Mouse (Mus musculus): ENCODE results near the gene Myo1d. TPM values are rescaled to one million over a fixed set of nuclear protein-coding genes. Genes with fewer than 3 reads are reported as not detected.
A peak's percentile ranks its signal among the peaks of the same experiment; 100 is the strongest.

The Myo1d gene
- polyA plus RNA-seq, 1 experiment from 2014 or later = 26.4 TPM

DNA sequence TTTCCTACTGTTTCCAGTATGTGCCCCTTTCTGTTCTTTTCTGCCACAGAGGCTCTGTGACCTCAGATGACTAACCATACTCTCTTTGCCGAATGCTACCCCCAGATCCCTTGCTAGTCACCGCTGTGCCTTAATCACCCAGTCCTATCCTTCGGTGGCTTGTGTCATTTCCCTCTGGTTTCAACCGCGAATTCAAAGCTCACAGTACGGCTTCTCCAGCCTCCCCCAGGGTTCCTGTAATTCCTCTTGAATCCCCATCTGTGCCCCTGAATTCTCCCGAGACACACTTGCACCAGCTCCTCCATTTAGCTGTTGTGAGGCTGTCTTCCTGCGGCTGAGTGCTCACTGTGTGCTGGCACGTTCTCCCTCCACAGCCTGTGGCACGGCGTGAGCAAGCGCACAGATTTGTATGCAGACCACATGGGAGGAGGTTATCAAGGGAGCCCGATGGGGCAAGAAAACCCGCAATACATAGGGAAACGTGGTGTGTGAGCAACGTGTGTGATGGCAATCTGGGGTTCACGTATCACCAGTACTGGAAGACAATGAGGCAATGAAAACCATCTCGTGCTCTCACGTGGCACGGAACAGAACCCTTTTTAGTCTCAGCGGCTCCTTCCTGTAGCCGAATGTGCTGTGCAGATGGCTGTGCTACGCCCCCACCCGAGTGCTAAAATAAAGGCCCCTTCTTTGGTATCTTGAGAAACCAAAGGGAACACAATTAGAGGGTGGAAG is 177.0 kb downstream of the Myo1d start:
- Histone ChIP-seq H3K27ac (ENCODE audit: low read length) (no peak overlapping the region), H3K4me2 (replicated peaks; ENCODE audit: low read depth, low read length) (no peak overlapping the region), H3K4me1 (ENCODE audit: insufficient read depth, low read depth, low read length) (no peaks in the 10 kb centered on the region), H3K9me3 (ENCODE audit: low read length) (no peaks in the 10 kb centered on the region), H3K9ac (replicated peaks; ENCODE audit: low read depth) (no peak overlapping the region), H3K4me3 (ENCODE audit: low read depth, low read length) (no peak overlapping the region), H3K36me3 (ENCODE audit: insufficient read depth, low read length) (no peaks in the 10 kb centered on the region; the same call in 1 of the 2 replicates), H3K27me3 (replicated peaks; ENCODE audit: insufficient read depth, low read length) (0 out of 2 replicates have a peak, but pooled peaks cover 4% of the 10 kb centered on the region)
- TF ChIP-seq EP300 (IDR thresholded peaks at IDR 0.05) (no peak), CTCF (IDR thresholded peaks at IDR 0.05) (no peak; the same call in 1 of the 2 replicates)
- 13% methylated on average over 24 of the region's 24 CpGs for WGBS
- no peak for ATAC-seq
- no peak for DNase-seq (ENCODE audit: low spot score)

GRCm38 (mm10) chr11:80602041-80602458 is 177.8 kb downstream of the Myo1d start:
- H3K4me2 ChIP-seq (replicated peaks; ENCODE audit: low read depth, low read length) = no peak overlapping the region

GRCm38 (mm10) chr11:80601040-80601864 is 178.6 kb downstream of the Myo1d start:
- no peaks in the 10 kb centered on the region for H3K4me1 ChIP-seq (ENCODE audit: insufficient read depth, low read depth, low read length)
- H3K27me3 ChIP-seq (replicated peaks; ENCODE audit: insufficient read depth, low read length) = 0 out of 2 replicates have a peak, but pooled peaks cover 4% of the 10 kb centered on the region
- no peak overlapping the region for H3K4me2 ChIP-seq (replicated peaks; ENCODE audit: low read depth, low read length)
- peak; percentile 26; the same call in 1 of the 2 replicates for ATAC-seq
- H3K36me3 ChIP-seq (ENCODE audit: insufficient read depth, low read length) = no peaks in the 10 kb centered on the region; the same call in 1 of the 2 replicates
- H3K4me3 ChIP-seq (ENCODE audit: low read depth, low read length) = no peak overlapping the region
- H3K27ac ChIP-seq (ENCODE audit: low read length) = no peak overlapping the region
- no peaks in the 10 kb centered on the region for H3K9me3 ChIP-seq (ENCODE audit: low read length)
- no peak for DNase-seq (ENCODE audit: low spot score)
- WGBS = 59% methylated on average over 20 of the region's 20 CpGs
- no peak overlapping the region for H3K9ac ChIP-seq (replicated peaks; ENCODE audit: low read depth)
- no peak for TF ChIP-seq CTCF (IDR thresholded peaks at IDR 0.05)
- no peak; the same call in 1 of the 2 replicates for TF ChIP-seq EP300 (IDR thresholded peaks at IDR 0.05)

More at GRCm38 (mm10) chr11:80602041-80602458, 177.8 kb downstream of the Myo1d start:
- peak; percentile 70 for TF ChIP-seq CTCF (IDR thresholded peaks at IDR 0.05)
- no peak for TF ChIP-seq EP300 (IDR thresholded peaks at IDR 0.05)
- ATAC-seq = no peak
- Histone ChIP-seq H3K9ac (replicated peaks; ENCODE audit: low read depth) (no peak overlapping the region), H3K36me3 (ENCODE audit: insufficient read depth, low read length) (no peaks in the 10 kb centered on the region; the same call in 1 of the 2 replicates), H3K4me3 (ENCODE audit: low read depth, low read length) (no peak overlapping the region), H3K27me3 (replicated peaks; ENCODE audit: insufficient read depth, low read length) (0 out of 2 replicates have a peak, but pooled peaks cover 4% of the 10 kb centered on the region), H3K9me3 (ENCODE audit: low read length) (no peaks in the 10 kb centered on the region), H3K27ac (ENCODE audit: low read length) (no peak overlapping the region), H3K4me1 (ENCODE audit: insufficient read depth, low read depth, low read length) (no peaks in the 10 kb centered on the region)
- WGBS = 26% methylated on average over 8 of the region's 8 CpGs
- peak; percentile 7 for DNase-seq (ENCODE audit: low spot score)

- H3K9me3 ChIP-seq (ENCODE audit: low read length) = no peaks in the 10 kb centered on the region
- H3K4me2 ChIP-seq (replicated peaks; ENCODE audit: low read depth, low read length) = no peak overlapping the region
- peaks cover 14% of the 10 kb centered on the region for H3K36me3 ChIP-seq (ENCODE audit: insufficient read depth, low read length)
- ATAC-seq = no peak
- H3K4me1 ChIP-seq (ENCODE audit: insufficient read depth, low read depth, low read length) = no peaks in the 10 kb centered on the region
- H3K9ac ChIP-seq (replicated peaks; ENCODE audit: low read depth) = no peak overlapping the region
- 68% methylated on average over 1 of the region's 1 CpGs for WGBS
- H3K4me3 ChIP-seq (ENCODE audit: low read depth, low read length) = no peak overlapping the region
- H3K27ac ChIP-seq (ENCODE audit: low read length) = no peak overlapping the region
- no peak for DNase-seq (ENCODE audit: low spot score)
- TF ChIP-seq CTCF (IDR thresholded peaks at IDR 0.05) = no peak
- TF ChIP-seq EP300 (IDR thresholded peaks at IDR 0.05) = no peak
- H3K27me3 ChIP-seq (replicated peaks; ENCODE audit: insufficient read depth, low read length) = no peaks in the 10 kb centered on the region
These were observed 184.3 kb downstream of the Myo1d start for GRCm38 (mm10) chr11:80595482-80595881.

- ATAC-seq (no peak), DNase-seq (ENCODE audit: low spot score) (no peak)
- no peak overlapping the region for H3K4me3 ChIP-seq (ENCODE audit: low read depth, low read length)
- H3K4me2 ChIP-seq (replicated peaks; ENCODE audit: low read depth, low read length) = no peak overlapping the region
- no peaks in the 10 kb centered on the region for H3K4me1 ChIP-seq (ENCODE audit: insufficient read depth, low read depth, low read length)
- peaks cover 21% of the 10 kb centered on the region for H3K36me3 ChIP-seq (ENCODE audit: insufficient read depth, low read length)
- H3K9me3 ChIP-seq (ENCODE audit: low read length) = no peaks in the 10 kb centered on the region
- no peaks in the 10 kb centered on the region for H3K27me3 ChIP-seq (replicated peaks; ENCODE audit: insufficient read depth, low read length)
- H3K9ac ChIP-seq (replicated peaks; ENCODE audit: low read depth) = no peak overlapping the region
- no peak for TF ChIP-seq CTCF (IDR thresholded peaks at IDR 0.05)
- no peak for TF ChIP-seq EP300 (IDR thresholded peaks at IDR 0.05)
- H3K27ac ChIP-seq (ENCODE audit: low read length) = no peak overlapping the region
- WGBS = 44% methylated on average over 5 of the region's 5 CpGs
These were observed 190.4 kb downstream of the Myo1d start for GRCm38 (mm10) chr11:80589387-80589786.

- no peak for DNase-seq (ENCODE audit: low spot score)
- no peaks in the 10 kb centered on the region for H3K4me1 ChIP-seq (ENCODE audit: insufficient read depth, low read depth, low read length)
- TF ChIP-seq CTCF (IDR thresholded peaks at IDR 0.05) = no peak
- TF ChIP-seq EP300 (IDR thresholded peaks at IDR 0.05) = no peak
- no peak overlapping the region for H3K9ac ChIP-seq (replicated peaks; ENCODE audit: low read depth)
- no peak overlapping the region for H3K27ac ChIP-seq (ENCODE audit: low read length)
- no peak overlapping the region for H3K4me3 ChIP-seq (ENCODE audit: low read depth, low read length)
- no peak for ATAC-seq
- no peak overlapping the region for H3K4me2 ChIP-seq (replicated peaks; ENCODE audit: low read depth, low read length)
- H3K9me3 ChIP-seq (ENCODE audit: low read length) = no peaks in the 10 kb centered on the region
- peaks cover 8% of the 10 kb centered on the region; the same call in 1 of the 2 replicates for H3K36me3 ChIP-seq (ENCODE audit: insufficient read depth, low read length)
- no peaks in the 10 kb centered on the region for H3K27me3 ChIP-seq (replicated peaks; ENCODE audit: insufficient read depth, low read length)
These were observed 194.1 kb downstream of the Myo1d start for GRCm38 (mm10) chr11:80585761-80586160.
